Mouse (Mus musculus) E14TG2a.4 (cell line): Measurements from ENCODE around the gene Pde4d.

ENCODE experiments used
- H3K27me3 ChIP-seq: 2 replicates; pipeline ENCODE4 v1.6.1; 2014; ENCODE audit warnings: low read length, control low read depth; ENCODE audit not compliant: insufficient read depth
- H3K36me3 ChIP-seq: 2 replicates; pipeline ENCODE4 v1.6.1; 2014; ENCODE audit warnings: low read length, control low read depth; ENCODE audit not compliant: insufficient read depth
- H3K4me1 ChIP-seq: replicated peaks from 2 replicates; pipeline ENCODE4 v1.6.1; 2014; ENCODE audit warnings: low read depth, low read length, control low read depth
- H3K4me3 ChIP-seq: replicated peaks from 2 replicates; pipeline ENCODE4 v1.5.1; 2014; ENCODE audit warnings: mild to moderate bottlenecking, low read length
- H3K9me3 ChIP-seq: 2 replicates; pipeline ENCODE4 v1.6.1; 2014; ENCODE audit warnings: low read length, control low read depth
- CTCF ChIP-seq: conservative IDR thresholded peaks from 2 replicates; pipeline ENCODE4 v1.5.1; 2014; ENCODE audit warnings: low read length
- NANOG ChIP-seq: IDR thresholded peaks from 2 replicates; pipeline ENCODE4 v1.6.1; 2014; ENCODE audit warnings: borderline replicate concordance, low read length, mixed read lengths
- POU5F1 ChIP-seq: IDR thresholded peaks from 2 replicates; pipeline ENCODE4 v1.6.1; 2014; ENCODE audit warnings: low read length, borderline replicate concordance

Pde4d gene

DNA sequence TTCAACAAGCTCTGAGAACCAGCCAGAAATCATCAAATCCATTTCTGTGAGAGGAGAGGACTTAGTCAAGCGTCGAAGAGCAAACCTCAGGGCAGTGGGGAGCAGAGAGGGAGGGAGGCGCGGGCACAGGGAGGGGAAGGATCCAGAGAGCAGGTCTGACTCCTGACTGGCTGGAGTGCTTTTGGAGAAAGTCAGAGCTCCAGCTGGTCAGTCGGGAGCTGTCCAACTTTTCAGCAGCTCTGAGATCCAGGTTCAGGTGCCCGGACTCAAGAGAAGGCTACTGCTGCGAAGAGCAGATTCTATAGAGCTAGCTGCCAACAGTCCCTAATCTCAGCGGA is 666.2 kb downstream of the Pde4d start:
- TF ChIP-seq CTCF (no peak), NANOG (no peak), POU5F1 (no peak)
- Histone ChIP-seq H3K4me3 (peak overlapping the region; percentile 84), H3K9me3 (no peaks in the 10 kb centered on the region), H3K27me3 (peaks cover 42% of the 10 kb centered on the region), H3K36me3 (no peaks in the 10 kb centered on the region), H3K4me1 (peaks cover 8% of the 10 kb centered on the region; the same call in 1 of the 2 replicates)

GRCm38 (mm10) chr13:109116342-109117201 is 666.8 kb downstream of the Pde4d start:
- peaks cover 8% of the 10 kb centered on the region; the same call in 1 of the 2 replicates for H3K4me1 ChIP-seq
- H3K27me3 ChIP-seq: peaks cover 42% of the 10 kb centered on the region
- peak overlapping the region; percentile 84 for H3K4me3 ChIP-seq
- TF ChIP-seq POU5F1: no peak
- no peak for TF ChIP-seq NANOG
- TF ChIP-seq CTCF: no peak
- H3K36me3 ChIP-seq: no peaks in the 10 kb centered on the region
- H3K9me3 ChIP-seq: no peaks in the 10 kb centered on the region

DNA sequence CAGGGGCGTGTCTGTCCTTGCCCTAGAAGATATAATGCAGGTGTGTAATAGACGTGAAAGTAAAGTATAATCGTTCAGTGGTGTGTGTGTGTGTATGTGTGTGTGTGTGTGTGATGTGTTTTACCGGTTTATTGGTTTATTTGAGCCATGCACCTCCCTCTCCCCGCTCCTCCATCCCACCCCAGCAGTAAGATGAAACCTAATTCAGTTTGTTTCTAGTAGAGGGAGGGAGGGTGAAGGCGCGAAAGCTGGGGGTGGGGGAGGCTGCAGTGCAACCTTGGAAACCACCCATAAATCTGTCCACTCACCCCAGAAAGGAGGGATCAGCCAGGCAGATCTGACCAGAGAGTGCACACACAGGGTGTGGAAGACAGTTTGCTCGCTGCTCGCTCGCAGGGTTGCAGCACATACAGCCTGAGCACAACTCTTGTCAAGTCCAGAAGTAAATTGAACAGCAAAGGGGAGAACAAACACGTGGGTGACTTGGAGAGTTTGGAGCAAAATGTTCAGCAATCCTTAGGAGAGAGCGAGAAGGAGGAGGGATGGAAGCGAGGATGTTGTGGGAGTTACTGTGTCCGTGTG is 667.6 kb downstream of the Pde4d start:
- H3K27me3 ChIP-seq: peaks cover 42% of the 10 kb centered on the region
- TF ChIP-seq CTCF (no peak), NANOG (no peak), POU5F1 (no peak)
- peak overlapping the region; percentile 84 for H3K4me3 ChIP-seq
- no peaks in the 10 kb centered on the region for H3K9me3 ChIP-seq
- H3K4me1 ChIP-seq: peaks cover 8% of the 10 kb centered on the region; the same call in 1 of the 2 replicates
- no peaks in the 10 kb centered on the region for H3K36me3 ChIP-seq

DNA sequence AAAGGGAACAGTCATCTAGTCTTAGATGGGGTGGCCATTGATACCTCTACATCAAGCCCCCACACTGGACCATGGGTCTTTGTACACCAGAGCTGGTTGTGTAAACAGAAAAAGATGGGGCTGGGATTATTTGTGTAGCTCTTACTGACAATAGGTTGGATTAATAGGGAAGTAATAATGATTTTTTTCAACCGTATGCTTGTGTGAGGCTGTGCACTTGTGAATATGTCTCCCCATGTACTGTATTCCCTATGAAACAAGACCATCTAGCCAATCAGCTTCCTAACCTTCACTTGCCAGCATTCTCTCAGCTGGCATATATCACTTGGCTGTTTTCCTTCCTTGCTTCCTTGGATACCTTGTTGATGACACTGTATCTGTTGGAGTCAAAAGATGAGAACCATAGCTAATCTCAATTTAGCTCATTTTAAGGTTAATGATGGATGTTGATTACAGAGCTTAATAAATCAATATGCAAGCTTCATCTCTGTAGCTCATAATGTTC is 668.6 kb downstream of the Pde4d start:
- no peaks in the 10 kb centered on the region for H3K36me3 ChIP-seq
- TF ChIP-seq CTCF: no peak
- TF ChIP-seq POU5F1: no peak
- no peak for TF ChIP-seq NANOG
- H3K27me3 ChIP-seq: peaks cover 42% of the 10 kb centered on the region
- H3K9me3 ChIP-seq: no peaks in the 10 kb centered on the region
- no peak overlapping the region for H3K4me3 ChIP-seq
- H3K4me1 ChIP-seq: peaks cover 8% of the 10 kb centered on the region; the same call in 1 of the 2 replicates

GRCm38 (mm10) chr13:109121867-109122266 is 672.1 kb downstream of the Pde4d start:
- no peaks in the 10 kb centered on the region for H3K9me3 ChIP-seq
- no peak overlapping the region for H3K4me3 ChIP-seq
- H3K27me3 ChIP-seq: peaks cover 17% of the 10 kb centered on the region
- no peaks in the 10 kb centered on the region for H3K36me3 ChIP-seq
- peaks cover 7% of the 10 kb centered on the region; the same call in 1 of the 2 replicates for H3K4me1 ChIP-seq
- TF ChIP-seq NANOG (no peak), CTCF (no peak), POU5F1 (no peak)

DNA sequence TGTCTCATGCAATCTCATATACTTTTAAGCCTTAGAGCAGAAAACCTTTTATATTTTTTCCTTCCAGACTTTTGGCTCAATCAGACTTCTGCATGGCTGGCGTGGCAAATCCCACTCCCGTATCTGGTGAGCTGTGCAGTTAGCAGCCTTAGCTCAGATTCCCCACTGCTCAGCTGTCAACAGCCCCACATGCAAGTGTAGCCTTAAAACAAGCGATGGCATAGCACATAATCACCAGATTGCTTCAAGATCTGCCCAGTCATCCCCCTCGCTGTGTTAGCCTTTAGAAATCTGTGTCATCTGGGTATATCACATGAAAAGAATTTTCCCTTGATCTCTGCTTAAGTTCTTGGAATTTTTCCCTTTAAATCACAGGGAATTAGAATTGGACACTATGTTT is 686.7 kb downstream of the Pde4d start:
- Histone ChIP-seq H3K27me3 (no peaks in the 10 kb centered on the region), H3K36me3 (no peaks in the 10 kb centered on the region), H3K9me3 (no peaks in the 10 kb centered on the region), H3K4me1 (no peaks in the 10 kb centered on the region), H3K4me3 (no peak overlapping the region)
- TF ChIP-seq CTCF (no peak), NANOG (no peak), POU5F1 (no peak)

DNA sequence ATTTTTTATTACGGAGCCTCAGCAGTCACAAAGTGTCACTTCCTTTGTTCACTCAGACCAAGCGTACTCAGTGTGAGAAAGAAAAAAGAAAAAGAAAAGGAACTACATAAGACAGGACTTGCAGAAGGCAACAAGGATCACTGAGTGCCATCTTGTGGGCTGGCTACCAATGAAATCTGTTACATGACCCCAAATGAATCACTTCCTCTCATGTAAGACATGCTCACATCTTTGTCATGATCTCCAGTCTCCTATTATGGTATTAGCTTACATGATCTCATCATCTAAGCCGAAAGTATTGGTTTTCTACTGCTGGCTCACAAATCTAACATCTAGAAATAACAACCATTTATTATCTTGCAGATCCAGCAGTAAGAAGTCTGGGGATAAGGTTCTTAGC is 709.0 kb downstream of the Pde4d start:
- no peaks in the 10 kb centered on the region for H3K36me3 ChIP-seq
- H3K4me1 ChIP-seq: no peaks in the 10 kb centered on the region
- TF ChIP-seq CTCF (no peak), NANOG (no peak), POU5F1 (no peak)

GRCm38 (mm10) chr13:109168556-109169334 is 719.0 kb downstream of the Pde4d start:
- TF ChIP-seq NANOG: no peak
- no peak for TF ChIP-seq POU5F1
- TF ChIP-seq CTCF: no peak
- no peaks in the 10 kb centered on the region for H3K27me3 ChIP-seq
- H3K4me3 ChIP-seq: no peak overlapping the region
- no peaks in the 10 kb centered on the region for H3K9me3 ChIP-seq
- H3K36me3 ChIP-seq: no peaks in the 10 kb centered on the region
- H3K4me1 ChIP-seq: no peaks in the 10 kb centered on the region

More for the DNA sequence above, 709.0 kb downstream of the Pde4d start:
- Histone ChIP-seq H3K4me3 (no peak overlapping the region), H3K27me3 (no peaks in the 10 kb centered on the region), H3K9me3 (no peaks in the 10 kb centered on the region)
